Mouse (Mus musculus) ES-Bruce4 (cell line): ENCODE data around the gene Sec61a1.

Experiments
- CTCF ChIP-seq: IDR thresholded peaks from one replicate; pipeline ENCODE4 v1.8.1; 2011; ENCODE audit warnings: low read depth, low read length
- EP300 ChIP-seq: IDR thresholded peaks from 2 replicates; pipeline ENCODE4 v1.6.1; 2011; ENCODE audit warnings: low read depth, low read length; ENCODE audit not compliant: insufficient read depth

DNA sequence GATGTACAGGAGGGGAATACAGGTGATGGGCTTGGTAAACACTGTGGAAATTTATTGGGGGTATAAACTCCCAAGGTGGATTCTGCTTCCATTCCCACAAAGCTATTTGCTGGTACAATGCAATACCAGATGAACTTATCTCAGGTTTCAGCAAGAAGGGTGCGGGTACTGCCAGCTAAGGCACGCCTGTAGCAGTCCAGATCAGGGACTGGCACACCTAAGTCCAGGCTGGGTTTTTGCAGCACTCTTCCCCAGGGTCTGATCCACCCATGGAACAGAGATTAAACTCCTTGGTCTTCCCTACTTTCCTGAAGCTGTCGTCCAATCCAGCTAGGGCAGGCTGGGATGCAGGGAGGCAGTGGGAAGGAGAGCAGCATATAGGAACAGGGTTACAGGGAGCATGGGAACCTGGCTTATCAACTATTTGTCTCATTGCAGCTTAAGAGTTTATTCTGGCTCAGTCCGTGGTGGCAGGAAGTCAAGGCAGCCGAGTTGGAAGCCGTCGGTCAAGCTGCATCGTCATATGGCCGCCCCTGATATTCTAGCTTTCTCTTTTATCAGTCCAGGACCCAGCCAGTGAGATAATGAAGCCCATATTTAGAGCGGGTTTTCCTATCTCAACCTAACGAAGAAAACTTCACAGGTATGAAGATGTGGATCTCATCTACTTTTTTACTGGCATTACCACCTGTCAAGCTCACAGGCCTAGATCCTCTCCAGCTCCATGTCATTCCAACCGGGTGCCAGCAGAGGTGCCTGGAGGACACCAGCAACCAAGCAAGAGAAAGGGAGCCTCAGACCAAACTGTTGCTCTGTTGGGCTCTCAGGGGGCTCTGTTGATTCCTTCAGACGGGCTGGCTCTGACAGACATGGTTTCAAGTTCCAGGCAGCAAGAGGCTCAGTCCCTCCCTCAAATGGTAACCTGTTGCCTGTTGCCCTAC is 16.4 kb downstream of the Sec61a1 start:
- TF ChIP-seq CTCF = no peak
- no peak for TF ChIP-seq EP300
